ENCODE assay signal across 33 mouse cellular contexts in genomic region chr9:75378774-75379173, GRCm38 (mm10). TPM values are rescaled to one million over a fixed set of nuclear protein-coding genes. Genes with fewer than 3 reads are reported as not detected.
DNase-seq lines count a peak whose midpoint lies in the region; ATAC-seq and TF ChIP-seq lines count a peak whose summit lies in the region.
"Had no signal": no experiment of that assay in that cellular context is flagged by ENCODE, and none has a peak within 500 bp of the region (broad histone marks: within the 10 kb centered on the region; RNA-seq: fewer than 3 reads in every experiment).

No protein-coding gene starts in this region.

- H3K36me3 ChIP-seq in liver, postnatal 0 days (replicated peaks; ENCODE audit: insufficient read depth, low read length): no peaks in the 10 kb centered on the region
- H3K36me3 ChIP-seq in liver, embryonic 11.5 days (ENCODE audit: control insufficient read depth, insufficient read depth, low read length): no peaks in the 10 kb centered on the region
- H3K36me3 ChIP-seq in ES-E14 (ENCODE audit: control insufficient read depth, insufficient read depth, low read length, poor library complexity, severe bottlenecking): no peaks in the 10 kb centered on the region
- H3K36me3 ChIP-seq in small intestine, adult 2 months (ENCODE audit: control insufficient read depth, insufficient read depth, low read length): no peaks in the 10 kb centered on the region
- H3K36me3 ChIP-seq: heart, embryonic 10.5 days; heart, embryonic 13.5 days had no signal

- H3K27me3 ChIP-seq in liver, postnatal 0 days (ENCODE audit: insufficient read depth, low read length): no peaks in the 10 kb centered on the region
- H3K27me3 ChIP-seq in liver, embryonic 11.5 days (replicated peaks; ENCODE audit: control insufficient read depth, insufficient read depth, low read length): no peaks in the 10 kb centered on the region
- H3K27me3 ChIP-seq in small intestine, adult 2 months (ENCODE audit: control insufficient read depth, insufficient read depth, low read length): no peaks in the 10 kb centered on the region
- H3K27me3 ChIP-seq: CH12.LX; forebrain, embryonic 13.5 days; heart, embryonic 13.5 days had no signal

- no peak for DNase-seq in liver, postnatal 0 days
- DNase-seq in liver, embryonic 11.5 days (ENCODE audit: low spot score): no peak
- DNase-seq in 416B (ENCODE audit: low read depth) (peak; percentile 76), ES-E14 (ENCODE audit: low read depth, low spot score) (no peak)
- no peak for DNase-seq in natural killer cell, adult 2 months (ENCODE audit: low spot score in 2 of 2)
- DNase-seq in lung, postnatal 4 days: no peak
- DNase-seq in urinary bladder, postnatal 10 days (ENCODE audit: low spot score): no peak
- DNase-seq: adrenal gland, adult 8-10 months; adrenal gland, postnatal 25 days; B cell, adult 2 months; cerebellum, adult 18-20 months; cerebellum, adult 9-10 months; cerebellum, postnatal 14 days; gastrocnemius, postnatal 10 days; gastrocnemius, postnatal 36 days; heart, adult 2 months; heart, postnatal 14 days; heart, postnatal 4 days had no signal

- H3K9ac ChIP-seq in liver, postnatal 0 days (replicated peaks): no peak overlapping the region
- H3K9ac ChIP-seq in liver, embryonic 11.5 days (ENCODE audit: low read depth, low read length): no peak overlapping the region
- no peak overlapping the region for H3K9ac ChIP-seq in ES-E14 (ENCODE audit: insufficient read depth, low read depth, low read length, poor library complexity, severe bottlenecking)
- H3K9ac ChIP-seq: forebrain, embryonic 13.5 days; heart, embryonic 13.5 days; hindbrain, embryonic 14.5 days had no signal

- ATAC-seq in liver, postnatal 0 days: peak; percentile 48; the same call in 1 of the 2 replicates
- ATAC-seq in liver, embryonic 11.5 days (replicated peaks; ENCODE audit: low FRiP score): no peak
- ATAC-seq: activated CD4-positive, CD25-positive, alpha-beta regulatory T cell, adult 4 months; forebrain, embryonic 13.5 days; forebrain, embryonic 16.5 days had no signal

- H3K9me3 ChIP-seq in liver, postnatal 0 days (ENCODE audit: low read length): no peaks in the 10 kb centered on the region
- H3K9me3 ChIP-seq in liver, embryonic 11.5 days (ENCODE audit: control insufficient read depth, low read length): no peaks in the 10 kb centered on the region
- no peaks in the 10 kb centered on the region for H3K9me3 ChIP-seq in ES-E14 (ENCODE audit: control insufficient read depth, insufficient read depth, low read depth, low read length)
- H3K9me3 ChIP-seq: forebrain, embryonic 13.5 days; heart, embryonic 10.5 days had no signal

- in situ Hi-C loops in ES-E14 (cut with MboI; ENCODE audit: low sequenced_read_pairs in 2 of 2, unreplicated experiment in 2 of 2): no loop called here

- no peak overlapping the region for H3K4me3 ChIP-seq in liver, postnatal 0 days (ENCODE audit: low read depth, low read length)
- no peak overlapping the region for H3K4me3 ChIP-seq in liver, embryonic 11.5 days (ENCODE audit: low read depth, low read length)
- no peak overlapping the region for H3K4me3 ChIP-seq in ES-E14 (ENCODE audit: insufficient read depth in 1 of 2, low read depth in 1 of 2, low read length in 2 of 2, poor library complexity in 1 of 2, severe bottlenecking in 1 of 2)
- H3K4me3 ChIP-seq in small intestine, adult 2 months (ENCODE audit: low read depth, low read length): no peak overlapping the region
- H3K4me3 ChIP-seq: forebrain, embryonic 10.5 days; forebrain, embryonic 13.5 days; heart, adult 2 months; heart, embryonic 10.5 days; heart, embryonic 13.5 days had no signal

- H3K27ac ChIP-seq in liver, postnatal 0 days (ENCODE audit: low read depth): no peak overlapping the region
- no peak overlapping the region for H3K27ac ChIP-seq in liver, embryonic 11.5 days (ENCODE audit: low read depth, low read length)
- H3K27ac ChIP-seq in ES-E14 (ENCODE audit: insufficient read depth, low read depth, low read length, poor library complexity, severe bottlenecking): 0 out of 2 replicates have a peak overlapping the region, but pooled peaks have one; percentile 32
- H3K27ac ChIP-seq in small intestine, adult 2 months (ENCODE audit: insufficient read depth, low read depth, low read length): peak overlapping the region; percentile 38
- H3K27ac ChIP-seq: forebrain, embryonic 10.5 days; forebrain, embryonic 13.5 days; heart, adult 2 months; heart, embryonic 10.5 days; heart, embryonic 13.5 days; hindbrain, embryonic 14.5 days had no signal

- H3K4me1 ChIP-seq in liver, postnatal 0 days (ENCODE audit: insufficient read depth): no peaks in the 10 kb centered on the region
- no peaks in the 10 kb centered on the region for H3K4me1 ChIP-seq in liver, embryonic 11.5 days (replicated peaks; ENCODE audit: control insufficient read depth, insufficient read depth, low read length)
- peaks cover 6 to 25% of the 10 kb centered on the region in 2 experiments for H3K4me1 ChIP-seq in ES-E14 (ENCODE audit: control insufficient read depth in 2 of 2, insufficient read depth in 2 of 2, low read length in 2 of 2, poor library complexity in 1 of 2)
- H3K4me1 ChIP-seq in small intestine, adult 2 months (ENCODE audit: control insufficient read depth, insufficient read depth, insufficient read length, low read length): peaks cover 7% of the 10 kb centered on the region; the same call in 1 of the 2 replicates
- H3K4me1 ChIP-seq: forebrain, embryonic 10.5 days; forebrain, embryonic 13.5 days; heart, embryonic 10.5 days; heart, embryonic 13.5 days had no signal

- TF ChIP-seq EP300 in liver, postnatal 0 days (IDR thresholded peaks at IDR 0.05; ENCODE audit: low read depth): no peak

- TF ChIP-seq POLR2A in small intestine, adult 2 months (IDR thresholded peaks at IDR 0.05; ENCODE audit: low read depth, low read length): no peak

- no peak for TF ChIP-seq CTCF in liver, postnatal 0 days (IDR thresholded peaks at IDR 0.05; ENCODE audit: low read depth)
- no peak for TF ChIP-seq CTCF in small intestine, adult 2 months (IDR thresholded peaks at IDR 0.05; ENCODE audit: extremely low read depth, insufficient read length, insufficient replicate concordance, low read depth, low read length)

- 80% methylated on average over 2 of the region's 2 CpGs for WGBS in liver, postnatal 0 days (ENCODE audit: insufficient replicate concordance)
- 80% methylated on average over 2 of the region's 2 CpGs for WGBS in liver, embryonic 11.5 days
- 35% methylated on average over 2 of the region's 2 CpGs for WGBS in small intestine, adult 2 months

- no peak overlapping the region for H3K4me2 ChIP-seq in liver, postnatal 0 days (ENCODE audit: low read depth, low read length)
- no peak overlapping the region for H3K4me2 ChIP-seq in liver, embryonic 11.5 days
- H3K4me2 ChIP-seq: forebrain, embryonic 13.5 days; heart, embryonic 13.5 days; hindbrain, embryonic 14.5 days had no signal

TF ChIP-seq in ES-E14, 5 proteins besides CTCF, POLR2A, EP300 and RAD21:
- no peak for TF ChIP-seq ZNF384 (IDR thresholded peaks at IDR 0.05; ENCODE audit: low read depth, low read length)
- TF ChIP-seq ZC3H11A (IDR thresholded peaks at IDR 0.05; ENCODE audit: borderline replicate concordance, low read depth, low read length): no peak
- TF ChIP-seq HCFC1 (IDR thresholded peaks at IDR 0.05; ENCODE audit: borderline replicate concordance, insufficient read depth, low read length): no peak
- TF ChIP-seq MAFK (IDR thresholded peaks at IDR 0.05; ENCODE audit: insufficient read depth, low read depth, low read length): no peak
- TF ChIP-seq CHD2 (IDR thresholded peaks at IDR 0.05; ENCODE audit: low read depth, low read length): no peak

RNA-seq across cellular contexts. Expression of gene Mapk6, which starts 31.0 kb away (rescaled TPM):
- polyA plus RNA-seq in liver, postnatal 0 days (2015; fragmentation: Nextera tagmentation; extraction: Ambion mirVana): 17.2 and 18.4 TPM in 2 replicates
- 61.0 and 64.4 TPM in 2 replicates for polyA plus RNA-seq in liver, embryonic 11.5 days (2014; fragmentation: Nextera tagmentation; extraction: Ambion mirVana)
- 81.8 and 85.9 TPM in 2 replicates for total RNA-seq in ES-E14 (2012; rRNA removed)
- polyA plus RNA-seq in small intestine, adult 2 months (2012; rRNA removed): 7.6 and 28.9 TPM in 2 replicates

RNA-seq across cellular contexts. Expression of gene Bcl2l10, which starts 31.2 kb away (rescaled TPM):
- not detected in 2 replicates for polyA plus RNA-seq in liver, postnatal 0 days (2015; fragmentation: Nextera tagmentation; extraction: Ambion mirVana)
- not detected in 2 replicates for polyA plus RNA-seq in liver, embryonic 11.5 days (2014; fragmentation: Nextera tagmentation; extraction: Ambion mirVana)
- total RNA-seq in ES-E14 (2012; rRNA removed): 0.71 and 1.1 TPM in 2 replicates
- polyA plus RNA-seq in small intestine, adult 2 months (2012; rRNA removed): not detected in 2 replicates
- total RNA-seq: adrenal gland, postnatal 25 days; CH12.LX; gastrocnemius, adult 18-20 months; gastrocnemius, postnatal 10 days; gastrocnemius, postnatal 36 days; granulocyte monocyte progenitor cell, adult 5-6 weeks; heart, adult 2 months; heart, postnatal 14 days had no signal
- polyA plus RNA-seq: activated CD4-positive, CD25-positive, alpha-beta regulatory T cell, adult 4 months; embryonic facial prominence, embryonic 11.5 days; embryonic facial prominence, embryonic 14.5 days; forebrain, embryonic 10.5 days; forebrain, embryonic 13.5 days; forebrain, embryonic 16.5 days; heart, adult 2 months; heart, embryonic 10.5 days; heart, embryonic 13.5 days; heart, embryonic 16.5 days; hindbrain, embryonic 11.5 days; hindbrain, embryonic 14.5 days had no signal

Comparison
In these comparisons a context has a peak if more than half of its experiments do, and no peak if none do; other contexts are left out.
1. H3K27ac ChIP-seq: peak in ES-E14 (single experiment) and small intestine, adult 2 months (single experiment); none in liver, postnatal 0 days (single experiment) and liver, embryonic 11.5 days (single experiment).